Mouse (Mus musculus) bone marrow macrophage, adult 2 months (primary cell): ENCODE data around the gene Tns3.

ENCODE experiments used
- CTCF ChIP-seq: IDR thresholded peaks from 2 replicates; pipeline ENCODE4 v1.5.1; 2012; ENCODE audit warnings: low read depth, mild to moderate bottlenecking, low read length, moderate library complexity
- POLR2A ChIP-seq: IDR thresholded peaks from 2 replicates; pipeline ENCODE4 v1.6.1; 2012; ENCODE audit warnings: mild to moderate bottlenecking, low read depth, low read length, borderline replicate concordance

DNA sequence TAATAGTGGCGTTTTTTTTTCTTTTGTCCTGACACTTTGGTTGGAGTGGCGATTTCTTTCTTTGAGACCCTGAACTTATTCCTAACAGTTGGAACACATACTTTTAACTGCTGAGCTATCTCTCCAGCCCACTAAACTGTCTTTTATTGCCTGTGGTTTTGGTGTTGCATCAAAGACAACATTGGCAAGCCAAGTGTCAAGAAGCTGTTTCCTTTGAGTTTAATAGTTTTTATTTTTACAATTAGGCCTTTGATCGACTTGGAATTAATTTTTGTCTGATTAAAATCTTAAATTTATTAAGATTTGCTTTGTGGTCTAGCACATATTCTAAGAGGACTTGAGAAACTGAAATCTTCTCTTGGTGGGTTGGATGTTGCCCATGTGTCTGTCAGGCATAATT is 33.3 kb upstream of the Tns3 start:
- TF ChIP-seq CTCF, result no peak
- no peak for TF ChIP-seq POLR2A
